9 mouse cellular contexts compared by ENCODE assay signal in the genomic region with DNA sequence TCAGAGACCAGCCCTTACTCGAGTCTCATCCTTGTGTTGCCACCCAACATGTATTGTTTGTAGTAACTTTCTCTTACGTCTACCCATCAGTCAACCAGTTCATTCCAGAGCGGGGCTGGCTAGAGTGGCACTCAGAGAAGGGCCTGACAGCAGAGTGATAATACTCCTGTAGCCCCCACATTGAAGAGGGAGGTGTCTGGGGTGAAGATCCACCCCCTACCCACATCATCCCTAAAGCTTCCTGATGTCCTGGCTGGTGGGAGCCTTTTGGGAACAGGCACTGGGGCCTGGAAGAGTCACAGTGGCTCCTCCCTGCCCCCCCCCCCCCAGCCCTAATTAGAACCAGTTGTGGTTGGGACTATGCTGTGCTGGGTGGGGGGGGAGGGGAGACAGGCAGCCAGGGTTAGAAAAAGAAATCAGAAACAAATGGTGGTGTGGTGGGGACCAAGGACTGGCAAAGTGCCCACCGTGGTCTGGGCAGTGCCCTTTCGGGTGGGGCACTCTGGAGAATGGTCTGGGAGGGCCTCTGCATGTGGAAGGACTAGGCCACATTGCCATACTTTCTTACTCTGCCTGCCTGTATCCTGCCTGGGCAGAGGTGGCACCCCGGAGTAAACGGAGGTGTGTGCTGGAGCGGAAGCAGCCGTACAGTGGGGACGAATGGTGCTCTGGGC. TPM values are rescaled to one million over a fixed set of nuclear protein-coding genes. Genes with fewer than 3 reads are reported as not detected.
DNase-seq lines count a peak whose midpoint lies in the region; ATAC-seq and TF ChIP-seq lines count a peak whose summit lies in the region.
"Had no signal": no experiment of that assay in that cellular context is flagged by ENCODE, and none has a peak within 500 bp of the region (broad histone marks: within the 10 kb centered on the region; RNA-seq: fewer than 3 reads in every experiment).

No protein-coding gene starts in this region.

- no peak for TF ChIP-seq POLR2A in lung, adult 2 months (IDR thresholded peaks at IDR 0.05; ENCODE audit: borderline replicate concordance, extremely low read depth, low read depth, low read length)
- TF ChIP-seq POLR2A in embryonic fibroblast, embryonic 13.5 days (IDR thresholded peaks at IDR 0.05; ENCODE audit: low read depth, low read length) = 0 out of 2 replicates have a peak, but pooled peaks have one; percentile 38

- H3K9me3 ChIP-seq in limb, embryonic 12.5 days = no peaks in the 10 kb centered on the region
- H3K9me3 ChIP-seq: liver, embryonic 13.5 days had no signal

- peak overlapping the region; percentile 89 for H3K4me2 ChIP-seq in limb, embryonic 12.5 days
- H3K4me2 ChIP-seq: liver, embryonic 13.5 days had no signal

- peak overlapping the region; percentile 40 for H3K9ac ChIP-seq in limb, embryonic 12.5 days (replicated peaks)
- H3K9ac ChIP-seq: liver, embryonic 13.5 days had no signal

- TF ChIP-seq CTCF in lung, adult 2 months (IDR thresholded peaks at IDR 0.05; ENCODE audit: insufficient read depth, low read length) = no peak
- TF ChIP-seq CTCF in embryonic fibroblast, embryonic 13.5 days (IDR thresholded peaks at IDR 0.05; ENCODE audit: borderline replicate concordance, insufficient read depth, low read length) = no peak

- H3K27ac ChIP-seq in embryonic fibroblast, embryonic 13.5 days (ENCODE audit: insufficient read depth, low read length) = peak overlapping the region; percentile 96
- H3K27ac ChIP-seq in limb, embryonic 12.5 days = peak overlapping the region; percentile 98
- H3K27ac ChIP-seq: liver, embryonic 13.5 days had no signal

- H3K27me3 ChIP-seq in limb, embryonic 12.5 days = no peaks in the 10 kb centered on the region

- DNase-seq in adrenal gland, postnatal 10 days = peak; percentile 10
- DNase-seq in adrenal gland, postnatal 14 days = no peak
- peak; percentile 21 for DNase-seq in lung, adult 2 months
- DNase-seq in lung, postnatal 14 days = no peak
- DNase-seq in spleen, postnatal 14 days (ENCODE audit: low spot score in 2 of 2) = no peak
- no peak for DNase-seq in right cerebral cortex, postnatal 25 days

- H3K36me3 ChIP-seq in limb, embryonic 12.5 days = peaks cover 62% of the 10 kb centered on the region

- H3K4me1 ChIP-seq in lung, adult 2 months (ENCODE audit: control insufficient read depth, insufficient read depth, low read length) = peaks cover 38% of the 10 kb centered on the region
- H3K4me1 ChIP-seq in embryonic fibroblast, embryonic 13.5 days (ENCODE audit: control insufficient read depth, insufficient read depth, low read length) = peaks cover 30% of the 10 kb centered on the region
- H3K4me1 ChIP-seq in limb, embryonic 12.5 days (replicated peaks) = peaks cover 68% of the 10 kb centered on the region

- 36% methylated on average over 10 of the region's 10 CpGs for WGBS in lung, adult 2 months
- WGBS in limb, embryonic 12.5 days = 20% methylated on average over 10 of the region's 10 CpGs

- no peak overlapping the region for H3K4me3 ChIP-seq in lung, adult 2 months (replicated peaks; ENCODE audit: extremely low read depth, low read depth, low read length)
- H3K4me3 ChIP-seq in embryonic fibroblast, embryonic 13.5 days (ENCODE audit: insufficient read depth, low read length) = peak overlapping the region; percentile 7
- H3K4me3 ChIP-seq in limb, embryonic 12.5 days (replicated peaks) = peak overlapping the region; percentile 49
- H3K4me3 ChIP-seq: liver, embryonic 13.5 days had no signal

- no peak for ATAC-seq in limb, embryonic 12.5 days (ENCODE audit: insufficient number of reproducible peaks, insufficient read depth, low FRiP score, low TSS enrichment, low read depth)

RNA-seq across cellular contexts. Expression of a gene that starts 18.7 kb away (rescaled TPM):
- total RNA-seq in adrenal gland, postnatal 10 days (2021) = 10 to 100 TPM; 64.6 to 72.6 TPM
- total RNA-seq in adrenal gland, postnatal 14 days (2021) = 59.3 and 61.7 TPM in 2 replicates
- polyA plus RNA-seq in lung, adult 2 months (2012; rRNA removed) = 69.0 and 70.7 TPM in 2 replicates
- polyA plus RNA-seq in embryonic fibroblast, embryonic 13.5 days (2011; ENCODE audit: insufficient read length, low read depth, missing spikeins) = 56.0 and 61.6 TPM in 2 replicates
- polyA plus RNA-seq in limb, embryonic 12.5 days (2016; fragmentation: Nextera tagmentation; extraction: Ambion mirVana) = 14.3 and 17.3 TPM in 2 replicates

RNA-seq across cellular contexts. Expression of a gene that starts 46.6 kb away (rescaled TPM):
- not detected for total RNA-seq in adrenal gland, postnatal 10 days (2021)
- not detected in 2 replicates for total RNA-seq in adrenal gland, postnatal 14 days (2021)
- polyA plus RNA-seq in lung, adult 2 months (2012; rRNA removed) = 4.0 and 4.4 TPM in 2 replicates
- polyA plus RNA-seq in embryonic fibroblast, embryonic 13.5 days (2011; ENCODE audit: insufficient read length, low read depth, missing spikeins) = not detected in 2 replicates
- polyA plus RNA-seq in limb, embryonic 12.5 days (2016; fragmentation: Nextera tagmentation; extraction: Ambion mirVana) = 0.31 and 0.65 TPM in 2 replicates
- polyA plus RNA-seq: liver, embryonic 13.5 days had no signal

Comparison
In these comparisons a context has a peak if more than half of its experiments do, and no peak if none do; other contexts are left out.
1. DNase-seq: peak in adrenal gland, postnatal 10 days (single experiment) and lung, adult 2 months (single experiment); none in adrenal gland, postnatal 14 days (single experiment), lung, postnatal 14 days (single experiment), spleen, postnatal 14 days (0 of 2) and right cerebral cortex, postnatal 25 days (single experiment).